Mouse (Mus musculus) stomach, postnatal 0 days (tissue): ENCODE measurements around the gene Slc5a3. TPM values are rescaled to one million over a fixed set of nuclear protein-coding genes. Genes with fewer than 3 reads are reported as not detected.
A peak's percentile ranks its signal among the peaks of the same experiment; 100 is the strongest.

ENCODE experiments used
- ATAC-seq: fragments of 200-750 bp; cut with Nextera tagmentation; 2 replicates; pipeline ENCODE4 v1.8.0; 2017; ENCODE audit not compliant: low FRiP score, low TSS enrichment
- DNase-seq: peaks from one replicate; pipeline ENCODE4 v3.0.0-alpha.2; 2016; ENCODE audit warnings: low spot score
- H3K27ac ChIP-seq: fragments of 300-500 bp; sonication (generic); replicated peaks from 2 replicates; pipeline ENCODE4 v1.5.1; 2014; ENCODE audit warnings: mild to moderate bottlenecking, control low read depth
- H3K27me3 ChIP-seq: fragments of 300-500 bp; sonication (generic); 2 replicates; pipeline ENCODE4 v1.6.1; 2014; ENCODE audit warnings: low read length; ENCODE audit not compliant: control insufficient read depth, insufficient read depth
- H3K36me3 ChIP-seq: fragments of 300-500 bp; sonication (generic); 2 replicates; pipeline ENCODE4 v1.6.1; 2014; ENCODE audit warnings: low read length, mixed read lengths; ENCODE audit not compliant: control insufficient read depth, insufficient read depth
- H3K4me1 ChIP-seq: fragments of 300-500 bp; sonication (generic); replicated peaks from 2 replicates; pipeline ENCODE4 v1.6.1; 2014; ENCODE audit warnings: antibody characterized with exemption; ENCODE audit not compliant: control insufficient read depth, insufficient read depth
- H3K4me2 ChIP-seq: fragments of 300-500 bp; sonication (generic); replicated peaks from 2 replicates; pipeline ENCODE4 v1.6.1; 2014; ENCODE audit warnings: low read depth, mild to moderate bottlenecking, control low read depth, moderate library complexity
- H3K4me3 ChIP-seq: fragments of 300-500 bp; sonication (generic); 2 replicates; pipeline ENCODE4 v1.5.1; 2014; ENCODE audit warnings: low read depth, low read length, control low read depth
- H3K9ac ChIP-seq: fragments of 300-500 bp; sonication (generic); 2 replicates; pipeline ENCODE4 v1.6.1; 2014; ENCODE audit warnings: mild to moderate bottlenecking, low read length, control low read depth, mixed read lengths
- H3K9me3 ChIP-seq: fragments of 300-500 bp; sonication (generic); 2 replicates; pipeline ENCODE4 v1.6.1; 2016; ENCODE audit warnings: low read length; ENCODE audit not compliant: control insufficient read depth
- CTCF ChIP-seq: IDR thresholded peaks from 2 replicates; pipeline ENCODE4 v1.5.1; 2016; ENCODE audit warnings: antibody characterized with exemption, low read depth, mild to moderate bottlenecking, moderate library complexity
- EP300 ChIP-seq: optimal IDR thresholded peaks from 2 replicates; pipeline ENCODE3; 2016; ENCODE audit warnings: antibody characterized with exemption
- WGBS: fragments of 180-500 bp; shearing (Covaris S2); extraction: QIAGEN DNeasy Blood & Tissue Kit; methylation state at CpG from one replicate; pipeline ENCODE4 v1.1.7; 2014; 5-methylcytosine and 5-hydroxymethylcytosine counted together
- polyA plus RNA-seq: library from polyadenylated mRNA; unstranded; fragments of >200 nt; fragmentation: Nextera tagmentation; extraction: Ambion mirVana; gene quantifications from 2 replicates; pipeline ENCODE4 v1.2.1, GENCODE M21; 2015

Gene Slc5a3
- 1.7 and 1.9 TPM in 2 replicates for polyA plus RNA-seq

DNA sequence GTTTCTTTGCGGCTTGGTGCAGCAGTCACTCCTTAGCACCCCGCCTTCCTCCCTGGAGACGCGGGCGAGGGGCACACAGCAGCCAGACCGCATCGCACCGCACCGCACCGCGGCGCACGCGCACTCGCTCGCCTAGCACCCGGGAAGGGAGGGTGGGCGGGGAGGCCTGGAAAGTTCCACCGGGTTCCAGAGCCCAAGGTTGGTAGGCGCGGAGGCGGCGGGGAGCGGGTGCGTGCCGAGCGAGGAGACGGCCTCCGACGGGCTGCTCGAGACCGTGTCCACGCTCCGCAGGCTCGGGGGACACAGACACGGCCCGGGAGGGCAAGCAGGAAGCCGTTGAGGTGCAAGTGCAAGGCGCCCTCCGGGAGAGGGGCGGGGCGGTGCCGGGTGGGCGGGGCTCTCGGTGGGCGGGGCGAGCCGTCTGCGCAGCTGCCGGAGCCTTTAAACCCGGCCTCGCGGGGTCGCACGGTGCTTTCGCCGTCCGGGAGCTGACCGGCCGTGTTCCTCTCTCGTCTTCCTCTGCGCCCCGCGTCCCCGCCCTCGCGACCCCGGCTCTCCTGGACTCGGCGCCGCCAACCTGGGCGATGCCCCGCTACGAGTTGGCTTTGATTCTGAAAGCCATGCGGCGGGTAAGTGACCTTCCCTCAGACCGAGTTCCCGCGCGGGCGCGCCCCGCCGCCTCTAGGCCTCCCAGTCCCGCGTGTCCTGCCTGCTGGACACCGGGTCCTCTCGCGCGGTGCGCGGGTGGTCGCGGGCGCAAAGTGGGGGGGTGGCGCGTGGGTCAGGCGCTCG lies at the start of gene Slc5a3, which contains the start of the genes Mrps6 and Gm49711:
Gene Slc5a3, plus strand, starts transcription at position 471 of the 792 bp plus-strand sequence.
Gene Mrps6, plus strand, starts transcription at position 419 of the 792 bp plus-strand sequence.
Gene Gm49711, plus strand, starts transcription at position 465 of the 792 bp plus-strand sequence.
- peak; percentile 90 for ATAC-seq
- Histone ChIP-seq H3K4me1 (no peaks in the 10 kb centered on the region), H3K36me3 (no peaks in the 10 kb centered on the region), H3K27ac (peak within 1 kb of the TSS; percentile 85), H3K4me3 (peak within 1 kb of the TSS; percentile 88), H3K4me2 (peak within 1 kb of the TSS; percentile 94), H3K9me3 (no peaks in the 10 kb centered on the region), H3K27me3 (no peaks in the 10 kb centered on the region), H3K9ac (peak within 1 kb of the TSS; percentile 78)
- TF ChIP-seq CTCF (peak; percentile 37), EP300 (no peak)
- DNase-seq = peak; percentile 95
- WGBS = under 1% methylated on average over 81 of the region's 99 CpGs

DNA sequence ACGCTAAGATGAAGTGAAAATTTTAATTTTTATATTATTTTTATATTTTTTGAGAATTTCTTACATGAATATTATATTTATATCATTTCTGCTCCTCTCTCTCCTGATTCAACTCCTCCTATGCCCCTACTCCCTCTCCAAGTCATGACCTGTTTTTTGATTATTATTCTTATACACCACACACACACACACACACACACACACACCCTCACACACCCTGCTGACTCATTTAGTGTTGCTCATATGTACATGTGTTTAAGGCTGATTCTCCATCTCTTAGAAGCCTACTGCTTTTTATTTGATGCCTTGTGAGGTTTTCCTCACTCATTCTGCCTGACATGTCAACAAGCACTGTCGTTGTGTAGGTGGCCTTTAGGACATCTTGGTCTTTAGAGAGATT lies 48.5 kb upstream of the Slc5a3 start:
- H3K36me3 ChIP-seq = no peaks in the 10 kb centered on the region
- H3K4me3 ChIP-seq = no peak overlapping the region
- H3K4me1 ChIP-seq = no peaks in the 10 kb centered on the region
- no peaks in the 10 kb centered on the region for H3K9me3 ChIP-seq
- no peak overlapping the region for H3K4me2 ChIP-seq
- no peak overlapping the region for H3K27ac ChIP-seq
- DNase-seq = no peak
- TF ChIP-seq CTCF = no peak
- no peak for TF ChIP-seq EP300
- no peaks in the 10 kb centered on the region for H3K27me3 ChIP-seq
- H3K9ac ChIP-seq = no peak overlapping the region
- no peak for ATAC-seq
- WGBS = 81% methylated on average over 2 of the region's 2 CpGs

DNA sequence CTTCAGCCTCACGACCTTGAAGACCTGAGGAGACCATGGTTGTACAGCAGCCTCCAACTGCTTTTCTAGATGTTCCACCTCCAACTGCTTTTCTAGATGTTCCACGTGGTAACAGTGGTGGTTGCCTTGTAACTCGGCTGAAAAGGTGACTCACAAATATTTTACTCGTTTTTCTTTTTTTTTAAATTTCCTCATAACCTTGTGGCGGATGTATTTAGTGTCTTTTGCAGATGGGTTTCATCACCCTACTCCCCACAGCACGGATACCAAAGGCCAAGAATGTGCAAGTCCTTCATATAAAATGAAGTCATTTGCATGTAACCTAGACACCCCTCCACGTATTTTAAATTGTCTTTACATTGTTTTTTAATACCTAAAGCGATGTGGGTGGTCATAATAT lies 41.3 kb upstream of the Slc5a3 start:
- ATAC-seq (no peak), DNase-seq (no peak)
- TF ChIP-seq CTCF = no peak
- no peak for TF ChIP-seq EP300
- no peak overlapping the region for H3K9ac ChIP-seq
- no peak overlapping the region for H3K4me2 ChIP-seq
- no peaks in the 10 kb centered on the region for H3K4me1 ChIP-seq
- H3K27me3 ChIP-seq = no peaks in the 10 kb centered on the region
- no peak overlapping the region for H3K4me3 ChIP-seq
- WGBS = 78% methylated on average over 8 of the region's 8 CpGs
- H3K36me3 ChIP-seq = no peaks in the 10 kb centered on the region
- no peaks in the 10 kb centered on the region for H3K9me3 ChIP-seq
- no peak overlapping the region for H3K27ac ChIP-seq

GRCm38 (mm10) chr16:92019141-92020118 lies 38.7 kb upstream of the Slc5a3 start:
- H3K4me3 ChIP-seq = peak overlapping the region; percentile 32
- ATAC-seq (no peak), DNase-seq (no peak)
- H3K4me1 ChIP-seq = no peaks in the 10 kb centered on the region
- H3K9me3 ChIP-seq = no peaks in the 10 kb centered on the region
- no peak for TF ChIP-seq EP300
- TF ChIP-seq CTCF = no peak
- peak overlapping the region; percentile 40 for H3K27ac ChIP-seq
- 12% methylated on average over 26 of the region's 26 CpGs for WGBS
- H3K27me3 ChIP-seq = no peaks in the 10 kb centered on the region
- peak overlapping the region; percentile 58 for H3K9ac ChIP-seq
- H3K36me3 ChIP-seq = no peaks in the 10 kb centered on the region
- H3K4me2 ChIP-seq = peak overlapping the region; percentile 50

GRCm38 (mm10) chr16:92021656-92022400 lies 36.3 kb upstream of the Slc5a3 start:
- WGBS = 74% methylated on average over 12 of the region's 12 CpGs
- ATAC-seq = no peak
- H3K4me2 ChIP-seq = no peak overlapping the region

More at GRCm38 (mm10) chr16:92021656-92022400, 36.3 kb upstream of the Slc5a3 start:
- Histone ChIP-seq H3K27me3 (no peaks in the 10 kb centered on the region), H3K9me3 (no peaks in the 10 kb centered on the region), H3K4me1 (no peaks in the 10 kb centered on the region), H3K9ac (no peak overlapping the region), H3K36me3 (no peaks in the 10 kb centered on the region), H3K27ac (no peak overlapping the region), H3K4me3 (no peak overlapping the region)
- no peak for TF ChIP-seq CTCF
- TF ChIP-seq EP300 = no peak
- no peak for DNase-seq
